Mouse (Mus musculus): ENCODE results near the gene Magi1.

Gene Magi1

DNA sequence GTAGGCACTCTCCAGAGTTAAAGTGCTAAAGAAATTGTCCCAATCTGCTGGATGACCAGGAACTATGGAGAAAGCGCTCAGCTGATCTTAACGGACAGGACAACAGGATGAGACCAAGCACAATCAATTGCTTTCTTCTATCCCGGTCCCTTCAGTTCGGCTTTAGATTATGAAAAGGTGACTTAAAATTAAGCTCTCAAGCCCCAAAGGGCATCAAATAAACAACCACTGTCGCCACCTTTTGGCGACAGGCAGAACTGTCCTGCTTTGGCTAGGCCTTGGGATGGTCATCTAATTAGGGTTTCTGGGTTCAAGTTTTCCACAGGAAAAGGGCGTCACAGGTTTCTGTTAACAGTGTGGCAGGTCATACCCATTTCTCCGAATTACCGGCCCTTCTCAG, 298.6 kb downstream of the Magi1 start:
- DNase-seq (ENCODE audit: low spot score in 2 of 2): peak in 1 of 2 experiments; percentile 44

DNA sequence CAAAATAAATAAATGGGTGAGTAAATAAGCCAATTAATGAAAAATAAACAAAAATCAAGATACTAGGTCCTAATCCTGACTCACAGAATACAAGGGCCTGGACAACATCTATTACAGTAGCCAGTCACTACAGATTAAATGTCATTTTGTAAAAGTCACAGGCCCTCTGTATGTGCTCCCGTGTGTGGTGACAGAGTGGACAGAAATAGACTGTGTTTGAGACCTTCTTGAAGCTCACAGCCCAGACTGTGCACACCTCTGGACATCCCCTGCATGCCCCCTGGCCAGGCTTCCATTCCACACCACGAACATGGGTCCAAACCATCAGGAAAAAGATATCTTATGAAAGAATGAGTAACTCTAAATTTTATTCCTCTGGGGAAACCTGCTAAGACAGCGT, 300.2 kb downstream of the Magi1 start:
- DNase-seq (ENCODE audit: low spot score in 2 of 2): no peak

DNA sequence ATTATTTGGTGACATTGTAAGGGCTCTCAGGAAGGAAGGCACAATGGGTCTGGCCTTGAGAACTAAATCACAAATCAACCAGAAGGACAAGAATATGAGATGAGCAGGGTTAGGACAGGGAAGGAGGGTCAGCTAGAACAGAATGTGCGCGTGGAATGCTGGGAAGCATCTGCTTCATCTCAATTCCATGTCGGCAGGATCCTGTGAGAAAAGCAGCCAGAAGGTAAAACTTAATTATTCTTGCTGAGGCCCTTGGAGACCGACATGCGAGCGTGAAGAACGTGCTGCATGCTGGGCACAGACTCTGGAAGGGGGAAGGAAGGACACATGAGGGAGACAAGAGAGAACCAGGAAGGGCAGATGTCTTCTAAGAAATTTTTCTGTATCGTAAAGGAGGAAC, 302.5 kb downstream of the Magi1 start:
- no peak for DNase-seq (ENCODE audit: low spot score in 2 of 2)

DNA sequence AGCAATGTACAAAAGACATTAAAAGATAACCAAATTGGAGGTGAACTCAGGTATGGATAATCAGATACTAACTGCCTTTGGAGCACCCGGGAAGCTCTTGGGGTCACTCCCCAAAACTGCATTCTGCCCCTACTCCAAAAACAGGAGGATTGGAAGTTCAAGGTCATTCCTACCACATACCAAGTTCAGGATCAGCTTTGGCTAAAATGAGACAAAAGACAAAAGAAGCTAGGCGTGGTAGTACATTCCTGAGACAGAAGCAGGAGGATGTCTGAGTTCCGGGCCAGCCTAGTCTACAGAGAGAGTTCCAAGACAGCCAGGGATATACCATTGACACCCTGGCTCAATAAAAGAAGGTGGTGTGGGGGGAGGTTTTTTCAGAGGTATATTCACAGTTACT, 304.5 kb downstream of the Magi1 start:
- no peak for DNase-seq (ENCODE audit: low spot score in 2 of 2)

DNA sequence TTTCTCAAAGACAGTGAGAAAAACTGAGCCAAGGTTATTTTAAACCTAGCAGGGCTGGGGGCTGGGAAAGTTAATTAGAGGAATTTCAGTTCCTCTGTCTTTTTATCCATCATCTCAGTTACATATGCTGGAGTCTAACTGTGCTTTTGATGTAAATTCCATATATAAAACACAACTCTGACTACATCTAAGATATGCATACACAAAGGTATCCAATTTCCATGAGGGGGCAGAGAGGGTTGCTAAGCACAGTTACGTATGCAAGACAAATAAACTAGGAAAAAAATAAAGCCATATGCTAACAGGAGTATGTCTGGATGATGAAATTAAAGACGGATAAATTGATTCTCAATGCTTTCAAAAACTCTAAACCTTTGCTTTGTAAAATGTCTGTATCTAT, 315.0 kb downstream of the Magi1 start:
- no peak for DNase-seq (ENCODE audit: low spot score in 2 of 2)

DNA sequence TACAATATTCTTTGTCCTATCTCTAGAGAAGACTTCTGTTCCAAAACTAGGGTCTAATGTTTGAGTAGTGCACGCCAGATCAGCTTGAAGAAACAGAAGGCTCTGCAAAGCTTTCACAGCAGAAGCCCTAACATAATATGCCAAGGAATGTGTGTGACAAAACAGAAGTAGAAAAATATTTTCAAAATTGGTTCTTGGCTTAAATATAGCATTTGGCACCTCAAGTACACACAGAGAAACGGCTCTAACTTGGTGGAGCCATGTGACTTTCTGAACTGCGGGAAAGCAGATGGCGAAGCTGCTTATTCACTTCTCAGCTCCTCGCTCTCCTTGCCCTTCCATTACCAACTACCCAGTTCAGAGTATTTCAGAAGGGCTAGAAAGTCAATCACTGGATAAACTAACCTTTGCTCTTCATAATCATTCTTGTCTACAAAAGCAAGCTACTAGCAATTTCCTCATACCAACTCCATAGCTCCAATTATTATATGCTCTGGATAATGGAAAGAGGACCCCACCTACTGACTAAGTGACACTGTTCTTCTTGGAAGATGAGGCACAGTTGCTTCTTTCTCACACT, 320.9 kb downstream of the Magi1 start:
- DNase-seq (ENCODE audit: low spot score in 2 of 2): no peak

DNA sequence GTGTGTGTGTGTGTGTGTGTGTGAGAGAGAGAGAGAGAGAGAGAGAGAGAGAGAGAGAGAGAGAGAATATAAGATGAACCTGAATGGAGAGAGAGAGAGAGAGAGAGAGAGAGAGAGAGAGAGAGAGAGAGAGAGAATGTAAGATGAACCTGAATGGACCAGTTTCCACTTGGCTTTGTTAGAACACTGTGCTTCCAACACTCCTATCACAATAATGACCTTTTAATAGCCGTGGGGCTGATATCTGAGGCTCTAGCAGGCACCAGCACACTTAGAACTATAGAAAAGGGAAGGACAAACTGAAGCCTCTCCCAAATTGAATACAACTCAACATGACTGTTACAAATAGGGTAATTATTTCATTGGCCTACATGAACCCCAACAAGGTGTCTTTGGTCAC, 321.9 kb downstream of the Magi1 start:
- DNase-seq (ENCODE audit: low spot score in 2 of 2): no peak

DNA sequence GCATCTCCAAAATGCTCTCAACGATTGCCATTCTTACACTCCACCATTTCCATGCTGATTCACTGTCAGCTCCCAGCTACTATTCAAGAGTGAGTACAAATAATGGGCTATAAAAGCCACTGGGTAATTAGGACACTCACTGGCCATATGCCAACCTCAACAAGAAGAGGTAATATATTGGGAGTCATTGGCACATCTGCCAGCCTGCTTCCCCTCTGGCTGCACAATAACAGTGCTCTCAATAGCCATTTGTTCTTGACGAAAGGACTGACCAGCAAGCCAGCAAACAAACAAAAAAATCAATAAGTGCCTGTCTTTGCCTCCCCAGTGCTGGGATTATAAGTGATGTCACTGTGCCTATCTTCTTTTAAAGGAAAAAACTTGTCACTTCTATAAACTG, 326.5 kb downstream of the Magi1 start:
- no peak for DNase-seq (ENCODE audit: low spot score in 2 of 2)

DNA sequence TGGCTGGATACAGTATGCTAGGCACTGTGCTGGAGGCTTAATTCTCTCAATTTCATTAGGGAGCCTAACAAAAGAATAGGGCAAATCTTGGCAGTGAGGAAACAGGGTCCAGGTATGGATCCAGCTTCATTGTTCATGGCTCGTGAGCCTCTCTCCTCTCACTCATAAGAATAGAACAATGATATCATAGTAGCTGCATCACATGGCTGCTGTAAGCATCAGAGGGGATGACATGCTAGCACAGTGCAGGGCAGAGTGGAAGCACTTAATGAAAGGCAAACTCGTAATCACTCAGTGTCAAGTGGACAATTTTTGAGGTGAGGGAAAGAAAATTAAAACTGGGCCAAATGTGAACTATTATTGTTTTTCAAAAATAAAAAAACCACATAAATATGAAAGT, 337.1 kb downstream of the Magi1 start:
- DNase-seq (ENCODE audit: low spot score in 2 of 2): no peak

DNA sequence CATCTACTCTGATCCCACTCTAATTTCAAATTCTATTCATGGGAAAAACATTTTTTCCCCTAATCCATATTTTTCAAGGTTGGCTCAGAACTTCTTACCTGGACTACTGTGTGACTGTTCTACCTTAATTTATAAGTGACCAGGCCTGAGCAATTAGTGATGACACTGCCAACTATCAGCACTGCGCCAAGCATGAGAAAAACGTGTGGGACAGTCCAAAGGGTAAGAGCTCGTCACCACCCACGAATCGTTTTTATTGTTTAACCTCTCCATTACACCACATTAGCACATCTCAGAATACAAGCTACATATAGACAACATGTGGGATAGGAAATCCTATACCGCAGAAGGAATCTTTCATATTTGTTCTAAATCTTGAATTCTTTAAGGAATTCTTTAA, 347.4 kb downstream of the Magi1 start:
- DNase-seq (ENCODE audit: low spot score in 2 of 2): no peak

DNA sequence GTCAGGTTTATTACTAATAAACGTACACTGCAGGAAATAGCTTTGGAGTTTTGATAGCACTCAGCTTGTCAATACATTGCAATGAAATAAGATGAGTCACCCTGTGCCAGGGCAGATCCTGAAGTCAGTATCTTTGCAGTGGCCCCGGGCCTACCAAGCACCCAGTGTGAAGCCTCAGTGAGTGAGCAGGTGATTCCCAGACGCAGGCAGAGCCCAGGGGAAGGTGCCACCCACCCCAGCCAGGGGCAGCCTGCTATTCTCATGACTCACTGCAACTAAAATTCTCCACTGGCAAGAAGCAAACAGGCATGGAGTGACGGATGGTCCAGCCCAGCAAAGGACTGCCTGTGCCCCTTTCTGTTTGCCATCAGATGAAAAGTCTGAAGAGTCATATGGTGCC, 347.9 kb downstream of the Magi1 start:
- no peak for DNase-seq (ENCODE audit: low spot score in 2 of 2)

DNA sequence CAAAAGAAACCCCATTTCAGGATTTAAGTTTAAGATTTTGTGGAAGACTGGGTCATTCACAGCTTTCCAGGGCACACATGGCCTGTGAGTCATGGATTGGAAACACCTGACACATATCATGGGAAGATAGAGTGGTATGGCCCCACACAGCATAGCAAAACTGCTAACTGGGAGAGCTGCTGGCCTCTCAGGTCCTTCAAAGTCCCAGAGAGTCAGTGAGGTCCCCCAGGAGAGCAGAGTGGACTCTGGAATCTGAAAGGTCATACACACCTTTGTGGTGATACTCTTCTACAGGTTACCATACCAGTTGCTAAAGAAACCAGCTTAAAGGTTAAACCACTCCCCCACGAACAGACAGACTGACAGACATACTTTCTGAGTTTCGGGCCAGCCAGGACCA, 349.0 kb downstream of the Magi1 start:
- no peak for DNase-seq (ENCODE audit: low spot score in 2 of 2)

DNA sequence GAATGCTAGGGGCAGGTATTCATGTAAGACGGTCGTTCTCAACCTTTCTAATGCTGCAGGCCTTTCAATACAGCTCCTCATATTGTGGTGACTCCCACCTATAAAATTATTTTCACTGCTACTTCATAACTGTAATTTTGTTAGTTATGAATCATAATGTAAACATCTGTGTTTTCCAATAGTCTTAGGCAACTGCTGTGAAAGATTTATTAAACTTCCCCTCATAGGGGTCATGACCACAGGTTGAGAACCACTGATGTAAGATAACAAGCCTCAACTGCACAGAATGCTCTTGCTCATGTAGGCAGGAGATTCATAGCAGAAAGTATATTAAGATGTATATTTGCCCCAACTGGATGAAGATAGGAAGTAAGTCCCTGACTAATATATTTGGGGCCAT, 359.1 kb downstream of the Magi1 start:
- no peak for DNase-seq (ENCODE audit: low spot score in 2 of 2)

DNA sequence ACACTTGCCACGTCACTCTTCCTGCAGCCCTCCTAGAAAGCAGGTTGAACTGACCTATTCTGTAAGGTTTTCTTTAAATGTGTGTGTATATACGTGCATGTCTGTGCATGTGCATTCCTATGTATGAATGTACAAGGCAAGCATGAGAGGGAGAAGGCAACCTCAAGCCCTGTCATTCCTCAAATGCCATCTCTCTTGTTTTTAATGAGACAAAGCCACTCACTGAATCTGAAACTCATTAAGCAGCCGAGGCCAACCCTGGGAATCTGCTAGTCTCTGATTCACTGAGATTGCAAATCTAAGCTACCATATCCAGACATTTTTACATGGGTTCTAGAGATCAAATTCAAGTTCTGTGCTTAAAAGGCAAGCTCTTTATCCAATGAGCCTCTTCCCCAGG, 359.7 kb downstream of the Magi1 start:
- DNase-seq (ENCODE audit: low spot score in 2 of 2): no peak

DNA sequence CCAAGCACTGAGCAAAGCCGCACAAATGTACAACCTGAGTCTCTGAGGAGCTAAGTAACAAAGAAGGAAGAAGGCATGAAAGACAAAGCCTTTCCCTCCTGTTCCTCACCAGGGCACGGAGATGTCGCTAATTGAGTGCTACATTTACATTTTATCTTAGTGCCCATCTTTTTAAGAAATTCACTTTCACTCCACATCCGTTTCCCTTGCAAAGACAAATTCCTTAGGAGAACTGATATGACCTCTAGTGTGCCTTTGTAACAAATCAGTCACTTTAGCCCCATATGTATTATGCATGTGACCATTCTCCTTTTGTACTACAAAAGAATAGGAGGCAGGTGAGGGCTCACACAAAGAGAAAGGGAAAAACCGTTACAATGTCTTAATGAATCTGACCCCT, 360.4 kb downstream of the Magi1 start:
- no peak for DNase-seq (ENCODE audit: low spot score in 2 of 2)

DNA sequence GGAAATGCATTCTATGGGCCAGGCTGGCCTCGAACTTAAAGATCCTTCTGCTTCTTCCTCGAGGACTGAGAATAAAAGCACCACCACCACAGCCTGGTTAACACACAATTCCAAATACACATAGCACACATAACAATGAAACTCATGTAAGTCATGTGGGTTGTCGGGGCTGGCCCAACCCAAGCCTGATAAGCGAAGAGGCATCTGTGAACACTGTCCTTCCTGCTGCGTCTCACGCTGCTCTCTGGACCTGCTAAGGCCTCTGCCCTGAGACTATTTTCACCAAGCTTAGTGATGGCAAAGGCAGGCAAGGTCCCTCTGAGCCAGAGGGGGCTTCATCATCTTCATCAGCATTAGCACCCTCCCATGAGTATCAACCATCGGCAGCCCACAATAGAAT, 360.8 kb downstream of the Magi1 start:
- DNase-seq (ENCODE audit: low spot score in 2 of 2): no peak

DNA sequence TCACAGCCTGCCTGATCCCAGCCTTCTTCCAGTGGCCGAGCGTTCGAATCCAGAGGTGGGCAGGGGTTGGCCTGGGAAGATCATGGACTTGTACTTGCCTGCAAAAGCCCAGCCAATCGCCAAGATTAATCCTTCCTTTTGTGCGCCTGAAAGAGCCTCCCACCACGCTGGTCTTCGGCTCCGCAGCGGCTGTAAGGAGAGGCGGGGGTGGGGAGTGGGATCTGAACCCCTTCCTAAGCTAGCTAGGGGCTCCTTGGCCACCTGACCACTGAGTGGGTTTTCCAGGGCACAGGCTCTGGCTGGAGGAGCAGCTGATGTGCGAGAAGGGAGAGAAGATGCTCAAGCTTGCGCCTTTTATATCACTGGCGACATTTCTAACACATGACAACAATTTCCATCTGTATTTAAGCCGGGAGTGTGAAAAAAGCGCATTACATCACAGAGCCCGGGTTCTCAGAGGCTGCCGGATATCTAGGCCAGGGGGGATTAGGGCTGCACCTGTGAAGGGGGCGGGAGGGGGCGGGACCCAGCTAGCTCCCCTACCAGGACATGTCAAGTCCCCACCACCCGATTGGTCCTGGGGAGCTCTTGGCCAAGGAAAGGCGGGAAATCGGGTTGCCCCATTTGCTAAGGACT, 370.4 kb downstream of the Magi1 start:
- peak; percentile 20 to 50 for DNase-seq (ENCODE audit: low spot score in 2 of 2)

DNA sequence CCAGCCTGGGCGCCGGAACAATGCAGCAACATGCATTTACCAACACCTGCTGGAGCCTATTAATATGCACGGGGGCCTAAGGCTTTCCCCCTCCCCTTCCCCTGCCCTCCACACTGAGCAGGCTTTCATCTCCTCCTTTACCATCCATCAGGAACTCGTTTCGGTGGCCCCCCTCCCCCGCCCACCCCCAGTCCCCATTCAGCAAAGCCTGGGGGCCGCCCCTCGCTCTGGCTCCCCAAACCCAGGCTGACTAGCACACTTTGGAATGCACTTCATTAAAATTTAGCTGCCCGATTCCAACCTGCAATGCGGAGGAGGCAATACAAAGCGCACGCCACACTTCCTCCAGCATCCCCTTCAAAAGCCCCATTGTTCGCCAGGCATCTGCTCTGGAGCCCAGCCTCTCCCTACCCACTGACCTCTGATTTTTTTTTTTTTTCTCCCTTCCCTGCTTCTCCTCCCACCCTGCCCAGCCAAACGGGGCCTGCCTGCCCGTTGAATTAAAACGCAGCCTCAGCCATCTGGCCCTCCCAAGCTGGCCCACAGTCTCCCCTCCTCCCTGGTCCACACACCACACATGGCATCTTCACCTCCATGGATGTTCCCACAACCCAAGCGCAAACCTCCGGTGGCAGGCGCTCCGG, 371.0 kb downstream of the Magi1 start:
- DNase-seq (ENCODE audit: low spot score in 2 of 2): peak; percentile 32 to 67

DNA sequence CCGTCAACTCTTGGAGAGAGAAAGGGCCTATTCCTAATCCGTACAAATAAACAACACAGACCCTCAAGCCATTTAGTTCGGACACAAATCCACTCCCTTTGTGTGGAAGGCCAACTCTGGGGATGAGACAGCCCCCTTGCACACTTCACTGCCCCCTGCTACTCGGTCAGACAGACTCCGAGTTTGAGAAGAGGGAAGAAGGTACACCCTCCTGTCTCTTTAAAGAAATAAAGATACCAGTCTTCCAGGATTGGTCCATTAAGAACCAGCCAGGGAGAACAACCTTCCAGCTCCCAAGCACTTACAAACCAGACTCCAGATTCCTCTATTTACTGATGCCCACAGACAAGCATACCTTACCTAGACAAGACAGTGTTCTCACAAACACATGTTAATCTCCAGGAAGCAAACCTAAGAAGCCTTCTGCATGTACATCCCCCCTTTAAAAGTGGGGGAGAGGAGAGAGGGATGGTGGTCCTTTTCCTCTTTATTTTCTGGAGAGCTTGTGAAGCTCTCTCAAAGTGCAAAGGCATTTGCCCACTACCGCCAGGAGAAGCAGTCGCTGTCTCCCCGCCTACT, 371.6 kb downstream of the Magi1 start:
- peak in 1 of 2 experiments; percentile 9 for DNase-seq (ENCODE audit: low spot score in 2 of 2)

DNA sequence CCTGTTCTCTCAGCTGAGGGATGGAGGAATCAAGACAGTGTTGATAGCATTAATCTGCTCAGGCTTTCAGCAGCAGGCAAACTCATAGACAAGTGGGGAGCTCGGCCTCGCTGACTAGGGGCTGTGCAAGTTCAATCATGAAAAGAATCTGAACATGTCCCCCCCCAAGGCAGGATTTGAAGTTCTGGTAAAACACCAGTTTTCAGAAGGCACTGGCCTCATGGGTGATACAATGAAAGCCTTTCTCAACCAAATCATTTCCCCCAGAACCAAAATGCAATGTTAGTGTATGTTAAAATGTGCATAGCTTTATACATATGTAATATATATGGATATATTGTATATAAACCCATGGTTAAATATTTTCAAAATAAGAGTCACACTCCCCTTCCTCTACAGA, 372.3 kb downstream of the Magi1 start:
- no peak for DNase-seq (ENCODE audit: low spot score in 2 of 2)

DNA sequence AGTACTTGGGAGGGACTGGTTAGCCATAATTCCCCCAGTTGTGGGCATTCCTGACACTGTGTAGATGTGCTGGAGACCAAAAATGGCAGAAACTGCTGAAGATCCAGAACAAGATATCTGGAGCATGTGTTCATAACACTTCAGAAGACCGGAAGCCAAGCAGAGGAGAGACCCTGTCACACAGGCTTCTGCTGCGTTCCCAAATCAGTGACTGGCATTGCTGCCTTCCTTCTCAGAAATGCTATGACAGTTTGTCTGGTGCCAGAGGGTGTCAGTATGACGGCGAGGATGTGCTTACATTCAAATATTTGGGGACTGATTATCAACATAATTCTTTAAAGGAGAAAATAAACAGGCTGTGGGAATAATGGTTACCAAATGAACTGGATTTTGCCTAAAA, 373.7 kb downstream of the Magi1 start:
- no peak for DNase-seq (ENCODE audit: low spot score in 2 of 2)

DNA sequence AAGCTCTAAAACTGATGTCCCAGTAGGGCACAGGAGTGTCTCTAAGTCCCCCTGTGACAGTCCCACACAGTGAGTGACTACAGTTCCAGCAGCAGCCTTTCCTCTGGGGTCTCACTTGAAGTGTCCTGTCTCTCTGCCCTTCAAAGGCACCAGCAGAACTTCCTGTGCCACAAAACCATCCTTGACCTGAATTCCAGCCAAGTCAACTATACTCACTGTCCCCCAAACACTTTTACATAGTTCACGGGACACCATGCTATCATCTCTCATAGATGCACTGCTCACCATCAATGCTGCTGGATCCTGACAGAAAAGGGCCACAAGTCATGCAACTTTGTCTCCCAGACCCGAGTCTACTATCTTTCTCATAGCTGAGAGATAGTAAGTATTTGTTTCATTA, 378.7 kb downstream of the Magi1 start:
- DNase-seq (ENCODE audit: low spot score in 2 of 2): no peak

DNA sequence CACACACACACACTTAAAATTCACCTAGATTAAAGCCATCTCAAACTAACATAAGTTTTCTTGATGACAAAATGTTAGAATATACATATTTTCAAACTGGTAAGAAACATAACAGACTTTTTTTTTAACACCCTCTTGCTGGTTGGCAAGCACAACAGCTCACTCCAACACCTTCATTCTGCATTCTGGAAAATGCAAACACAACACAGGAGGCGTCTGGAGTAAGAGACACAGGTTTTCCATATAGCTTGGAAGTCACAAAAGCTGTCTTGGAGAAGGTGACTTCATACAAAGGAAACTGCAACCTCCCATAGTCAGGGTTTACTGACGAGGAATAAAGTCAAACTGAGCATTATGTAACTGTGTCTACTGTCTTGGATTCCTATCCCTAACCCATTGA, 381.5 kb downstream of the Magi1 start:
- no peak for DNase-seq (ENCODE audit: low spot score in 2 of 2)
